Mouse (Mus musculus): ENCODE results near the gene Trim44.

Trim44 gene

DNA sequence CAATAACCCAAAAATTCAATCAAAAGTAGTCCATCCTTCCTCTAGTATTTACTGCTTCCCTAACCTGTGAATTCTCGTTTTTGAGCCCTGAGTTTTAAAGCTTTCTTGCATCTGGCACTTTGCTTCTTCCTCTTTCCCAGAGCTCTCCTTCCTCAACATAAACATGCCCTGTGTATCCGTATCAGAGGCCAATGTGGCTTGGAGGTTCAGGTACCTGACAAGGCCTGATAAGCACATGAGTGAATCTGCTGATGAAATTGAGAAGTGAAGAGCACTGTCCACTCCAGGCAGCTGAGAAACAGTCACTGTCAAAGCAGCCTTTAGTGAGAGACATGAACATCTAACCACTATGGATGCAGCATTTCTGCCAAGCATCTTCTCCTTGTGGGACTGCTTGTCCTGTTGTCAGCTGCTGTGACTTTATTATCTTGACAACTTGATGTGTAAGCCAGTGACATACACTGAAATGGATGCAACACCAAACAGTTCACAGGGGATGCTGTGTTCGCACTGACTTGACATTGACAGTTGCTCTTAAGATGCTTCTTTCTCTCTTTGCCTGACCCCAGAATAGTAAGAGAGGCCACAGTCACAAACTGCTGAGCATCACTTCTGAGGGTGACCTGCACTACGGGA, 42.9 kb downstream of the Trim44 start:
- no peak for DNase-seq

DNA sequence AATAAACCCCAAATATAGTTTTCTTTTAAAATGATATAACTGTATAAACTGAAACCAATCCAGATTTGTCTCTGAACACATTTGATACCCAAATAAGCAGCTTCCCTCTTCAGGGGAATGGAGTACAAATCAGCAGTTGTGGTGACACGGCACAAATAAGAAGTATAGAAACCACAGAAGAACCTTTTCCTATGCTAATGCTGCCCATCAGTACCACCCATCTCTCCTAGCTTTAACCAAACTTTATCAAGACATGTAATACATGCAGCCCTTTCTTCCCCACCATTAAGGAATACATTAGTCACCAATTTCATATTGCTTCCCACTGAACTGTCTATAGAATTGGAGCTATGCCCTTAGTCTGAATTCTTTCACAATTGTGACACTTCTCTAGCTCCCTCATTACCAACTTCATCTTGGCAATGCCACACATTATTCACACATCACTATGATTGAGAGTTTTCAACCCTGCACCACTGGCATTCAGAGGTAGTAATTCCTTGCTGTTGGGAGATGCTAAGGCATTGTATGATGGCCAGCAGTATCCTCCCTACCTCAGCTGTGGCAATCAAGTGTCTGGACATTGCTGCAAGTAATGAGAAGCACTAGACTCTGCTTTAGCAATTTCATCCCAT, 44.6 kb downstream of the Trim44 start:
- DNase-seq = no peak

DNA sequence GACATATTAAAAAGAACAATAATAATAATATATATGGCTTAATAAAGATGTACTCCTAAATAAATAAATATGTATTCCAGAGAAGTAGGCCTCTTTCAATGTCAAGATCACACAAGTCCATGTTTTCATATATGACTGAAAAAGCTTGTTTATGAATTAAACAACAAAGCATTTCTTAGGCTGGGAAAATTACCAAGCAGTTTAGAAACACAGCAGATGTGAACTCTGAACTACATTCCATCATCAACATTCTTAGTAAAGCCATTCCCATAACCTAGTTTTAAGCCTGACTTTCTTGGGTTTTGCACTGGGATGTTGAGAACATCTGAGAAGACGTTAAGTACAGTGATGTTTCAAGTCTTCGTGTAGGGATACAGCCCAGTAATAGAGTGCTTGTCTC, 45.4 kb downstream of the Trim44 start:
- DNase-seq = no peak

DNA sequence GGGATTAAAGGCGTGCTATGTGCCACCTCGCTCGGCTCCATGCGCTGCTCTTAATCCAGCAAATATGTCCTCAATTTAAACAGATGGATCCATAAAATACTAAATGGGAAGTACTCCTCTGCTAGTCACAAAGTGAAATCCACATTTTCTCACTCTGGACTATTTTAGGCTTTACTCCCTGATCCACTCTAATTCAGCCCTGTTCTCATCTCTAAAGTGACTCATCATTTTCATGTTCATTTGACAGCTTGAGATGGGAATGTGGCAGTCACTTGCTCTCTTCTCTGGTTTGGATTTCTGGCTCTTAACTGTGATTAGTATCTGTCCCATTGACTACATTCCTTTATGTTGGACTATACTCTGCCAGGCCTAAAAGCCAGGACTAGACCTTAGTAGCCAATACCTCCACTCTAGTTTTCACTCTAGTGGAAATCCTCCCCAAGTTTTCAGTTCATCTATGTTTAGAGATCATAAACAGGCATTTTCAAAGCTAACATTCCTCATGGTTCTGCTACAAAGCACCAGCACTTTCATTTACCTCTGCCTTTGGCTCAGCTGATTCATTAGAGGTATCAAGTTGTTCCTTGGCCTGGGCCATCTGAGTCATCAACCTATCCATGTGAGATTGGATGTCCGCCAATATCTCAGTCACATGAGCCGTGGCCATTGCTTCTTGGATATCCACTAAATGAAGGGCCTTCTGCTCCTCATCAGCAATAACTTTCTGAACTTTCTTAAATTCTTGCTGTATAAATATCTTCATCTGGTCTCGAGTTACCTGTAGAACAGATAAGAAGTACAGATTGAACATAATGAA, 50.5 kb downstream of the Trim44 start:
- DNase-seq = peak; percentile 72 to 83

DNA sequence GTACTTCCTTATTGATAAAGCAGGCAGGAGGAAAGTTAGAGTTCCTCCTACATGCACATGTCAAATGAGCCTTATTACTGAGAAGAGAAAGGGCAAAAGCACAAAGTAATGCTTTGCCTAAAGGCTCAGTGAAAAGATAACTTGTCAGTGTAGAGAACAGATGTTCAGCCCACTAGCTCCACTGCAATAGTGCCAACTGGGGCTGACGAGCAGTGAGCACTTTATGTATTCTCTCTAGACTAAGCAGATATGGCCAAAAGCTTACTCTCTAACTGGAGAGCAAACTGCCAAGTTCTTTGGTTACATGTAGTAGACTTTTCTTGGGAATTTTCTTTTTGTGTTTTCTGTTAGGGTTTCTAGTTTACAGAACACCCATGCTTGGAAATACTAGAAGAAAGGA, 53.6 kb downstream of the Trim44 start:
- DNase-seq = no peak

DNA sequence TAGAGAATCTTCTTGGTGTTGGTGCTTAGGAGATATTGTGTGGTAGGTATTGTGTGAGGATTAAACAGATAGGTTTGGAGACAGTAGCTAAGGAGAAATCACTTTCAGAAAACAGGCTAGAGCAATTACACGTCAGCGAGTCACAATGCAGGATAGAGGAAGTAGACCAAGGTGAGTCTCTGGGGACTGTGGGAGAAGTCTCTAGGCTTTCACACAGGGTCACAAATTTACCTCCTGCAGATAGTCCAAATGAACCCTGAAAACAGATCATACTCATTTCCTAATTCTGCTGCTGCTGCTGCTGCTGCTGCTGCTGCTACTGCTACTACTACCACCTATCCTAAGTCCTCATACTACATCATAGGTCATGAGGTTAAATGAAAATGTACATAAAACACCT, 66.2 kb downstream of the Trim44 start:
- DNase-seq = no peak

DNA sequence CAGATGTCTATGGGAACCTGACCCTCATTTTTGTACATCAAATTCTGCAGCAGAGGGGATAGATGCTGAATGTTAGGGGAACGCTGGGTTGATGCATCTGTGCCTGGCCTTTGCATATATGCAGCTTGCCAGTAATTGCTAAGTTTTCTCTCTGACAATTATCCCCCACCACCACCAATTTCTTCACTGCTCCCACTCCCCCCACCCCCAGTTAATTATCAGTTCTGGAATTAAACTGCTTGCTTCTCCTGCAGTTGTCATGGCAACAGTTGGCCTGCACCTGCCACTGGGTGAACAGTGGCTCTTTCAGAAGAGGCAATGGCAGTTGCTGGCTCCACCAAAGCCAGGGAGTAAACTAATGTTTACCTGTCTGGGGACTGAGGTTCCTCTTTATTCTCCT, 70.8 kb downstream of the Trim44 start:
- no peak for DNase-seq

DNA sequence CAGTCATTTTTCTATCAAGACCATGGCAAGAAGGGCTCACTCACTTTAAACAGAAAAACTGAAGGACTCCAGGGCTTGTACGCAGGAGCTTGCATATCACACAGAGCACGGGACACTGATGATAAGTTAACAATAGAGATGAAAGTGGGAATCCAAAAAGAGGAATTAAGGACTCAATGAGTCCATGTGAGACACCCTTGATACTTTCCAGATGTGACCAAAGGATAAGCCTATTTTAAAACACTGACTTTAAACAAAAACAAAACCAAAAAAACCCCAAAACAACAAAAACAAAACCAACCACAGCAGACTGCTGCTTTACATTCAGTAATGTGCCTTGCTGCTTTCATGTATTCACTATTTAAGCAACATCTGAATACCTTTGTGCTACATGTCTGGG, 75.7 kb downstream of the Trim44 start:
- no peak for DNase-seq

DNA sequence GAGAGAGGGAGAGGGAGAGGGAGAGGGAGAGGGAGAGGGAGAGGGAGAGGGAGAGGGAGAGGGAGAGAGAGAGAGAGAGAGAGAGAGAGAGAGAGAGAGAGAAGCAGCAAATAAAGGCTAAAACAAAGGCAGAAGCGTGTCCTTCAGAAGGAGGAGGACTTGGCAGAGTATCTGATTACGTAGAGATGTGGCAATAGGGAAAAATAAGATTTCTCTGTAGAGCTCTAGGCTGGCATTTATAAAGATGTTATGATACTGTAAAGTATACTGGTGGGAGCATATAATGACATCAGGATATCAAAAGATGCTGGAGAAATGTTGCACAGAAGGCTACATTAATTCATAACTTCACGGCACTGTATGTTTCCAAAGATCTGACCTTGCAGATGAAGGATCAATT, 76.5 kb downstream of the Trim44 start:
- DNase-seq = no peak

DNA sequence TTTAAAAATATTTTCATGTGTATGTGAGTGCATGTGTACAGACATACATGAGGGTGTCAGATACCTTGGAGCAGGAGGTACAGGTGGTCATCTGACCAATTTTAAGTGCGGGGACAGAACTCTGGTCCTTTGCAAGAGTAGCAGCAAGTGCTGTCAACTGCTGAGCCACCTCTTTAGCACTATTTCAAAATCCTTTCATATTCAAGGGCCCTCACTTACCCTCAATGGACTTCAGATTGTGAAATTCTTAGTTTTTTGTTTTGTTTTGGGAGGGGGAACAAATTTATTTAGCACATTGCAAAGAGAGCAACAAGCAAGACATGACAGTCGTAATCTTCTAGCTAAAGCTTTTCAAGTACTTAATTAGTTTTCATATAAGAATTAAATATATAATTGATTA, 81.7 kb downstream of the Trim44 start:
- DNase-seq = no peak

DNA sequence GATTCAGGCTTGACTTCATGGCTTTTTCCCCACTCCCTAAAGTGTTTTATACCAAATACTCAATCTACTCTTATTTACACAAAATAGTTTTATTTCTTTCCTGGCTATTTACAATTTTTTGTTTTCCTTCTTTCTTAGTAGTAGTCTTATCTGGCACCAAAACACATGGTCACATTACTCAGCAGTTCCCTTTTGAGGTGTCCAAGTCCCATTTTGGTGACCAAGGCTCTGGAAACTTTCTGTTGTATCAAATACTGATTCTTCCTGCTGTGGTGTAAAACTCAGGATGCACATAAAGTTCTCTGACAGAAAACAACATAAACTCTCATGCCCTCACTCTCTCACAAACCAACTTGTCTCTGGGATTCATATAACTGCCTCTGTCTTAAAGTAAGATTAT, 83.3 kb downstream of the Trim44 start:
- no peak for DNase-seq

DNA sequence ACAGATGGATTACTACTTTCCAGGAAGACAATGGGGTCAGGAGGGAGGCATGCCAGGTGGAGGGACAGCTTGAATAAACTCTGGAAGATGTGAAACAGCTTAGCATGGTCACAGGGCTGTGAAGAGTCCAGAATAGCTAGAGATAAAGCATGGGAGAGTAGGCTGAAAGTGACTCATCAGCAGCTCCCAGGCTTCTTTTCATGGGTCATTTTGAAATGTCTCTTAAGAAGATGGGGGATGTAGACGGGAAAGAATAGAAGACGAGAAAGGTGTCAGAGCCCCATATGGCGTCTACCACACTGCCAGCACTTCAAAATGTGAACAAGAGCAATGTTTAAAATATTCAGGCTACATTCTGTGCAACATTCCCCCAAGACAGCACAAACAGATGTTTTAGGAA, 91.1 kb downstream of the Trim44 start:
- no peak for DNase-seq

DNA sequence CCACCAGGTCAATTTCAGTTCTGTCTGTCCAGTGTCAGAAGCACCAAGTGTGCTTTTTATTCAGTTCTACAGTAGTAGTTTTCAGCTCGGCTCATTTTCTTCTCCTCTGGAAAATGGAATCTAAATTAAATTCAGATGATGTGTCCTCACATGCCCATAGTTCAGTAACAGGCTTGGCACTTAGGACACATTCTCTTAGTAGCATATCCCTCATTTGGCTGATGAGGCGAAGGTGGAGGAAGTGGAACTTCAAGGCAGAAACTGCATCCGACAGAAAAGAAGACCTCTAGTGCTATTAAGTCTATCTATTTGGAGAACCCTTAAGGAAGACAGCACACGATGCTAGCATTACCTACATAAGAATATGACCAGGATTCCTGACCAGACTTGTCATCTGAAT, 92.5 kb downstream of the Trim44 start:
- DNase-seq = no peak

DNA sequence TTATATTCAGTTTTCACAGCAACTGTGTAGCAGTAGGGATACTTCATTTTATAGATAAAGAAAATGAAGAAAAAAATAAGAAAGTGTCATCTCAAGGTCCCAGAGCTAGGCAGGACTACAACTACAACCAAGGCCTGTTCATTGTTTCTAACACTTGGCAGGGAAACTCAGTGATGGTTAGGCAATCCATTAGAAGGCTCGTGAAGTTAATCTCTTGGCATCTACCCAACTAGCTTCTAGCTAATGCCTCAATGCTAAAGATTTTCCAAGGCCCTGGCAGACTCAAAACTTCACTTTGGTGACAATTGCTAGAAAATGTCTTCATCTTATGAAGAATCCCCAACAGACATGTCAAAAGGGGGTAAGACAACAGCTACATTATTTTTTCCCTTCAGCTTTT, 93.0 kb downstream of the Trim44 start:
- peak in 1 of 2 experiments; percentile 11 for DNase-seq

DNA sequence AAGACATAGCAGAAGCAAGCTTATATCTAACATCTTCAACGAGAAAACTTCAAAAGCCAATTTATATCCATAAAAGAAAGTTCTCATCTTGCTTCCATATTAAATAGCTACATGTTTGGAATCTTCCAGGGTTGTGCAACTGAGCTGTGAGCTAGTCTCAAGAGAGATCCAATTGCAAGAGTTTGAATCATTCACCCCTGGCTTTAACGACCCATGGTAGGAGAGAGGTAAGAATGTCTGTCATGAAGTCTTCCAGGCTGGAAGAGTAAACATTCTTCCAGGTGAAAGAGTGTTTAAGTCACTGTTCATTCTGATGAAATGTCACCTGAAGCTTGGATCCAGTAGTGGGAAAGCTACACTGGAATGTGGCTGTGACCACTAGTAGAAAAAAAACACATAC, 93.6 kb downstream of the Trim44 start:
- no peak for DNase-seq

DNA sequence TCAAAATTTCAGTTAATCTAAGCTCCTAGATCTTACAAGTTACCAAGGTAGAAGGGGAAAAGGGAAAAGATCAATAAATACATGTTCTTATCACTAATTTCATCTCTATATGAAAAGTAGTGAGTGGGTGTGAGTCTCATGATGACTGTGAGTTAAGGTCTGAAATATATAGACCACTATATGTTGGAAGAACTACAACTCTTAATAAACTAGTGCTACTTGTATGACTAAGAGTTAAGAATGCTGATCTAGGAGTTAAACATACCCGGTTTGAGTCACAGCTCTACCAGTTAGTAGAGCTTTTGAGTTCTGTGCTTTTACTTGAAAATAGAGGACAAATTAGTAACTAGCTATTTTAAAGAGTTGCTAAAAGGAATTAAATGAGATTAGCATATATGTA, 94.7 kb downstream of the Trim44 start:
- DNase-seq = no peak

DNA sequence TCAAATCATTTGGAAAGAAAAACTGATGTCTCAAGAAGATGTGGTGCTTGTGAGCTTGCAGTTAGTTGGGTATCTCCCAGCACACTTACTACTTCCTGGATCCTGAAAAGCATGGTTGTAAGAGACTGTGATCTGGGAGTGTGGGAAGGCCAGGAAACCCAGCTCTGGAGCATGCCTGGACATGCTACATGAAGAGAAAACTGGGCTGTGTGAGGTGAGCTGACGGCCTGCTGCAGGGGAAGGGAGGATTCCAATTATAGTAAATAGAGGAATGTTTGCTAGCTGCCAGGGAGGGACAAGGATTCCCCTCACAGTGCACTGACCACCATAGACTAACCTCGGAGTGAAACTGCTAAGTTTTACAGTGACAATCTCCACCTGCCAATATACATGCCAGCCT, 104.4 kb downstream of the Trim44 start:
- no peak for DNase-seq

DNA sequence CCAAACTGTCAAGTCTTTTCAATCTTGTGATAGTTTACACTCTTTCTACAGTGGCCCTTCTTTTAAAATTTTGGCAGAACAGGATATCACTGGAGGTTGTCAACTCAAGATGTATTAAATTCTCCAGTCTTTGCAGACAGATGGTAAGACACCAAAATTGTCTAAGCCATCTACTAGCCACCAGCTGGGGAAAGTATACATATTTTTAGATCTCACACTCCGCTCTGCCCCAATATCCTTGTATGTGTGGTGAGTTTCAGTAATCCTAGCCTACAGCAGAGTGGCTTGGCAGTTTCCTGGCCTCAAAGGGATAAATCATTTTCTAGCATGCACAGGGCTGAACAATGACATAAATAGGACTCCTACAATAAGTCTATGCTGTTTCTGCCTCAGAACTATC, 105.1 kb downstream of the Trim44 start:
- no peak for DNase-seq

DNA sequence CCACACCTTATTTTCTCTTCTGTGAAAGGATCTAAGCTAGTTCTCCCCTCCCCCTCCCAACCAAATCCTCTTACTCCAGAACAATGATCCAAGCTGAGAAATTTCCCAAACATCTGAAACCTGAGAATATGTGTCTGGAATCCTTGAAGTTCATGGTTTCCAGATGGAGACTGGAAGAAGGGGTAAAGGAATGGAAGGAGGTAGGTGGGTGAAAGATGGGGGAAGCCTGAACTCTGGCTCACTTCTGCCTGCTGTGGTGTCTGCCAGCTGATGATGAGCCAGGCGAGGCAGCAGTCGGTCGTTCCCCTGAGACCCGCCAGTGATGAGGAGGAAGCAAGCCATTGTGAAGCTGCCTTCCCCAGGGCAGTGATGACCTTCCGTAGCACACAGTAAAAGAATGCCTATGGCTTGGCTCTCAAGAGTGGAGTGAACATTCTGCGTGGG, 112.8 kb downstream of the Trim44 start:
- peak; percentile 33 to 63 for DNase-seq

DNA sequence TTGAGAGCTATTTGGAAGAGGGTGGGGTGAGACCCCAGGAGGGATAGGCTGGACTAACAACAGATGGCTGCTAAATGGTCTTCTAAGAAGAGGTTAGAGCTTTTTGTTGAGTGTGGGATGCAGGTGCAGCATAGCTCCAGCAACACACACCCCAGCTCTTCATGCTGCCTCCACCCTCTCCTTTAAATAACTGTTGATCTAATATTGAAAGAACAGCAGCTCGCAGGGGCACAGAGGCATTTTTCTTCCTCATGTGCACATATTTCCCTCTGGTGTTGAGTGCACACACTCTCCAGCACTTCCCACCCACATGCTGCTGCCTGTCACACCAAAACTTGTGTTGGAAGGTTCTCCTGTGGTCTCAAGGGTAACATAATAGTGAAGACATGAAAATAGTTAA, 114.4 kb downstream of the Trim44 start:
- DNase-seq = no peak

DNA sequence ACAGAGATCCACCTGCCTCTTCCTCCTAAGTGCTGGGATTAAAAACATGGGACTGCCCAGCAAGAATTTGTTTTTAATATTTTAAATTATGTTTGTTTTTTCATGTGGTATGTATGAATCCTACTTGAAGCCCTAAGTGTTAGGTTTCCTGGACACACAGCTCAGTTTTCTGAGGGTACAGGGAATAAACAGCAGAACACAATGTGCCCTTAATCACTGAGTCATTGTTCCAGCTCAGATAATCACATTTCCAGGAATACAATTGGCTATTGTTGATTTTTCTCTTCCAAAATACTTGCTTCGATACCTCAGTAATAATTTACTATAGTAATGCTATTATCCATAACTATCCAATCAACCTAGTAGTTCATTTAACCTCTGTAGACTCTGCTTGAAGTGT, 115.6 kb downstream of the Trim44 start:
- no peak for DNase-seq

DNA sequence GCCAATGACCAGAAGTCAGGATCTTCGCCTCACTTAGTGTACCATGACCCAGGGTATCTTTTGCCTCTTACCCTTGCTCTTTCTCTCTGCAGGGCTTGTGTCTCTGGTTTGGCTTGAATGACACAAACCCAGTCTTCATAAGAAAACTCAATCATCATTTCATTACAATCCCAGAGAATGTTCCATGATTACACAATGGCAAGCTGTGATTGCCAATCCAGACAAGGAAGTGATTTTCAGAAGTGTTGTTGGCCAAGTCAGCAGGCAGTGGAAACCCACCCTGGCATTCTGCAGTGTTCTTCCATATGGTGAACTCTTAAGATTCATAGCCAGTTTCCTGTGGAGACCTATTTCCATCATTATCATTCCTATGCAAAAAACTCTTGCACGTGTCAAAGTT, 116.1 kb downstream of the Trim44 start:
- DNase-seq = no peak

DNA sequence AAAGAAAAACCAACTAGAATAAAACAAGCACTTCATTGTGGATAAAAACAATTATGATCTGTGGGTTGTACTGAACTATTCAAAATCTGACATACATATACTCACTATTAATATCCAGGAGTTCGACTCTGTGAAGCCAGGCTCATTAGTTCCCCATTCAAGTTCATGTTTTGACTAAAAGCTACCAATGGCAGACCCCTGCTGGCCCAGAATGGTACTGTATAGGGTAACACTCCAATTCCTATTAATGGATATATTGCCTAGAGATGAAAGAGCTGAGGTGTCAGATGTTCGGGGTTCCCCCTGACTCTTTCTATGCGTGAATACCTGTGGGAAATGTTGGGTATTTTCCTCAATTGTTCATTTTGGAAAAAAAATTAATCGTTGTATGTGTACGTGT, 117.6 kb downstream of the Trim44 start:
- peak; percentile 61 to 83 for DNase-seq

DNA sequence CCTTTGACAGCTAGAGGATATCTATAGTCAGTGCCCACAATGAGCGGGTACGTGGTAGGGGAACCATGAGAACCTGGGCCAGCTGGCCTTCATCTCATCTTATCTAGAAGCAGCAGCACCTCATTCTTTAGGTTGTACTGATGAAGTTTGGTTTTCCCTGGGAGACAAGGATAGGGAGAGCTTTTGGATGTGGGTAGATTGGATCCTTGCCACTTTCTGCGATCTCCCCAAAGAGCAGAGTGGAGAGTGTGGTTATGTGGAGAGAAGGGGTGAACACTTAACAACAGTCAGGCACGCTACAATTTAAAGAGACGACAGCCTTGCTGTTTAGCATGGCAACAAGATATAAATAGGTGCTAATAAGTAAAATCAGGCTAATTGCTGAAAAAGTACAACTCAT, 119.0 kb downstream of the Trim44 start:
- DNase-seq = no peak
